Mouse (Mus musculus) brain, embryonic 14.5 days (tissue): ENCODE data around the gene Gucd1.

Experiments used
- CTCF ChIP-seq: fragments of 200-500 bp; IDR thresholded peaks from 2 replicates; pipeline ENCODE4 v1.5.1; 2012; ENCODE audit warnings: inconsistent platforms, mild to moderate bottlenecking, moderate library complexity, borderline replicate concordance; ENCODE audit not compliant: insufficient read depth, insufficient read length; ENCODE audit errors: extremely low read depth
- POLR2A ChIP-seq: fragments of 200-500 bp; IDR thresholded peaks from 2 replicates; pipeline ENCODE4 v1.6.1; 2012; ENCODE audit warnings: mild to moderate bottlenecking, inconsistent platforms, borderline replicate concordance; ENCODE audit not compliant: poor library complexity, insufficient read depth, insufficient read length, severe bottlenecking; ENCODE audit errors: extremely low read depth

DNA sequence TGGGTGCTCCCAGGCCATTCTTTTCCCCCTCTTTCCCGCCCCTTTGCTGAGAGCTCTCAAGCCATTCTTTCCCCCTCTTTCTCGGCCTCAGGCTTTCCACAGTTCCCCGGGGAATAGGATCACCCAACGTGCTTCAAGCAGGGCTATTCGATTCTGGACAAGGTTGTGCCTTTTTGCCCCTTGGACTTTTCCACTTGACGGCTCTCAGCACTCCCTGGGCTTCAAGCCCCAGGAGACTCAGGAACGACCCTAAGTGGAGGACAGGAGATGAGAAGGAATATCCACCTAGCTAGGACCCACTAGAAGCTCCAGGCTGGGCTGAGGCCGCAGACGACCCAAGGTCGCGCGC lies 1.1 kb downstream of the Gucd1 start:
- TF ChIP-seq CTCF (no peak), POLR2A (no peak)
